Mouse (Mus musculus) layer of hippocampus, postnatal 14 days (tissue): Measurements from ENCODE around the gene Pcca. TPM values are rescaled to one million over a fixed set of nuclear protein-coding genes. Genes with fewer than 3 reads are reported as not detected.
A peak's percentile ranks its signal among the peaks of the same experiment; 100 is the strongest.

Experiments
- DNase-seq, 2 experiments: peaks; one replicate each; pipeline ENCODE4 v3.0.0; 2021 to 2022; ENCODE audit warnings: low spot score in 2 of 2, mixed read lengths in 1 of 2
- total RNA-seq, 2 experiments: library from RNA; stranded (reverse); gene quantifications; 2 replicates each; pipeline ENCODE4 v1.2.3; 2021

The Pcca gene
- total RNA-seq, 2 experiments from 2014 or later, result 38.1 to 43.4 TPM

GRCm38 (mm10) chr14:122639168-122639720 is 105.1 kb downstream of the Pcca start:
- no peak for DNase-seq

- no peak for DNase-seq
Measured at GRCm38 (mm10) chr14:122642432-122642831, 108.3 kb downstream of the Pcca start.

DNA sequence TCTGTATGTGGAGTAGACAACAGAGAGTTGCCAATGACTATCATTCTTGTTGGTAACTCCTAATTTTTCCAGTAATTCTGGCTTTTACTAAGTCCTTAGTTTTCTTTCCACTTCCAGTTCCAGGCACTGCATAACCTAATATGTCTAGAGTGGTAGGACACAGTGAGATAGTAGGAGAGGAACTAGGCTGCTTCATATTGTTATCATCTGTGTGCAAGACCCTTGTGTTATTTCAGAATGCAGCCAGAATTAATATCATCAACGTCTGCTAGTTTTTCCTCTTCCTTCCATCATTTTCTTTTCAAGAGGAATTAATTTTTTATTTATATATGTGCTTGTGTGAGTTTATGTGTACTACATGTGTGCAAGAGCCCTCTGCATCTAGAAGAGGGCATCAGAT is 114.1 kb downstream of the Pcca start:
- DNase-seq, result no peak

- DNase-seq, result no peak
Measured at GRCm38 (mm10) chr14:122649336-122649950, 115.3 kb downstream of the Pcca start.

GRCm38 (mm10) chr14:122651681-122652080 is 117.6 kb downstream of the Pcca start:
- no peak for DNase-seq

DNA sequence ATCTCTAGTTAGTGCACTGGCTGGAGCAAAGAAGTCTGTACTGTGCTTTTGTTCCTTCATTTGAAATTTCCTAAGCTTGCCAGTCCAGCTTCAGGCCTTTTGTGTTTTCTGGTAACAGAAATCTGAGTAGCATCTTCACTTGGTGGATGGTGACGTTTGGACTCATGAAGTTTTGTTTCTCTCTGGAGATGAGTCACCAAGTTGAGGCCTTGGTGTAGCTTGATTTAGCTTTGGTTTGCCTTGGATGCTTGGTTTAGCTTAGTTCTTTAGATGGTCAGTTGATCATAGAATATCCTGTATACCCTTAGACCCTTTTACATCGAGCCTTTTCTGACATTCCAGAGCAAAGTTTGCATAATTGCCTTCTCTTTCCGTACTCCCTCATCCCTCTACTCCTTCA is 141.5 kb downstream of the Pcca start:
- DNase-seq, result no peak

DNA sequence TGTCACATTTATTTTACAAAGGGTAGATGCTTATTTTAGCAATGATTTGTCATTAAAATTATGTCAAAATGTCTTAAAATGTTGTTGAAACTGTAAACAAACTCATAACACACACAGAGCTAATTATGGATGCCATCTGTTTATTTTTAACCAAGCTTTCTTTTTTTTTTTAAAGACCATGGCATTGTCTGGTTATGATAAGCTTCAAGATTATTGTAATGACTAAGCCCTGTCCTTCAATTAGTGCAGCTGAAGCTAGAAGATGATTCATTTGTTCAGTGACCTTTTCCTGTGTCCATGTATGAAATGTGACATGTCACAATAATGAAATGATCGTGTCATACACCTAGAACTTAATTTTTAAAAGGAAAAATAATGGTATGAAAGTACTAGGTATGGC is 149.5 kb downstream of the Pcca start:
- DNase-seq, result no peak

DNA sequence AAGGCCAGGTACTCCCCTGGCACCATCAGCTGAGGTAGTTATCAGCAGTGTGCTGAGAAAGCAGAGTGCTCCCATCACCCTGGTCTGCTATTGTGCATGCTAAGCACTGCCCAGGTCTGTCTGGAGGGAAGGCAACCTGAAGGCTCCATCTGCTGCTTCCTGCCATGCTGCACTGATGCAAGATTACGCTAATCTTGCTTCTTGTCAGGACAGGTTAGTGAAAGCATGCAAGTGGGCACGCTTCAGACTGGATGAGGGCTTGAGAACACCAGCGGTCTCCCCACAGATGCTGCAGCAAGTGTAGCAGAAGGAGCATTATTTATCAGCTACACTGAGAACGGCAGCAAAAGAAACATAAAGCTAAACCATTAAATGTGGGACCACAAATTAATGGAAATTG is 150.1 kb downstream of the Pcca start:
- DNase-seq, result no peak

- no peak for DNase-seq
Measured at GRCm38 (mm10) chr14:122684811-122685210, 150.7 kb downstream of the Pcca start.

GRCm38 (mm10) chr14:122687398-122687797 is 153.3 kb downstream of the Pcca start:
- no peak for DNase-seq

DNA sequence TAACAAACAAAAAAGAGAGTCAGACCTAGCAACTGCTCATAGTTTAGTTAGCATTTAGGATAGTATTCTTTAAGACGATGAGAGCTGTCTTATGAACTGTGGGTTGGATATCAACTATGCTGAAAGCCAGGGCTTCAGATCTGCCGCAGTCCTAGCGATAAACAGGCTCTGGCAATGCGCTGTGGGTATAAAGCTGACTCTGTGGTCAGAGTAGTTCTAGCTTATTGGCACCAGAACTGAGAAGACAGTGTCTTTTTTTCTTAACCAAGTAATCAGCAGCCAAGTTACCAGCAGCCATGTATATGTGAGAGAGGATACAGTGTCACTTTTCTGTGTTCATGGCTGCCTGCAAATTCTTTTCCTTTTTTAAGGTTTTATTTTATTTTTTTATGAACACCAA is 154.3 kb downstream of the Pcca start:
- DNase-seq, result no peak

GRCm38 (mm10) chr14:122689136-122689815 is 155.2 kb downstream of the Pcca start:
- DNase-seq, result peak in 1 of 2 experiments; percentile 13

DNA sequence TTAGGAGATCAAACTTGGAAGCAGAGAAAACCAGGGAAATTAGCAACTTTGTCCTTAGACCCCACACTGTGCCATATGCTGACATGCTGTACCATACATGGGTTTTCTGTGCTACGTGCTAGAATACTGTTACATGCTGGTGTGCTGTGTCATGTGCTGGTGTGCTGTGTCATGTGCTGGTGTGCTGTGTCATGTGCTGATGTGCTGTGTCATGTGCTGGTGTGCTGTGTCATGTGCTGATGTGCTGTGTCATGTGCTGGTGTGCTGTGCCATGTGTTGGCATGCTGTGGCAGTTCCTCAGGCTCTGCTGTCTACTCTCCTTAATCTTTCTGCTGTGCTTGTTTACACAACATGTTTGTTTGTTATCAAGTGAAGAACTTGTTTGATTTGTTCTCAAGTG is 157.4 kb downstream of the Pcca start:
- no peak for DNase-seq

DNA sequence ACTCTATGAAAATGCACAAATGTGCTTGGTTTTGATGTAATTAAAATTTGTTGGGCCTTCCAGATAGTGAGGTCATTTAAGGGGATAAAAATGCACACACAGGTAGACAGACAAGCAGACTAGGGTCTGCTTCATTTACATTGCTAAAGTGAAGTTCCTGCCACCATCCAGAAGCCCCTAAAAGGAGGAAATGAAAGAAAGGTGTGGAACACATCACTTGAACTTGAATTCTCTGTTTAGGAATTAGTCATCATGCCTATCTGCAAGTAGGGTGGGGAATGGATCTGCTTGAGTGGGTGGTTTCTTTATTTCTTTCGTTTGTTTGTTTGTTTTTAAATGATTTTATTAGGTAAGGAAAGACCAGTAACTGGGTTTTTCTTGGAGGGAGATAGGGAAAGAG is 166.2 kb downstream of the Pcca start:
- DNase-seq, result no peak

DNA sequence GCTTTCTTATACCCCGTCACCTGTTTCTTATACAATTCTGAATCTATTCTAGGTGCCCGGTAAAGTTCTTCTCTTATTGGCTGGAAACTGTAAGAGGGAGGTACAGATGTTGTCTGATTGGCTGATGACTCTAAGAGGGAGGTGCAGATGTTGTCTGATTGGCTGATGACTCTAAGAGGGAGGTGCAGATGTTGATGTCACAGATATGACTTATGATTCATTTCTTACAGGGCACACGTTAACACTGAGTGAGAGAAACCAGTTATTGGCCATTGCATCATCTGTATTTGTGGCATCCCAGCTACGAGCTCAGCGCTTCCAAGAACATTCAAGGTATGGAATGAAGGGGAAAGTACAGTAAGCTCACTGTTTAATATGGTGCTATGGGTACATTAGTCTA is 179.7 kb downstream of the Pcca start:
- no peak for DNase-seq

DNA sequence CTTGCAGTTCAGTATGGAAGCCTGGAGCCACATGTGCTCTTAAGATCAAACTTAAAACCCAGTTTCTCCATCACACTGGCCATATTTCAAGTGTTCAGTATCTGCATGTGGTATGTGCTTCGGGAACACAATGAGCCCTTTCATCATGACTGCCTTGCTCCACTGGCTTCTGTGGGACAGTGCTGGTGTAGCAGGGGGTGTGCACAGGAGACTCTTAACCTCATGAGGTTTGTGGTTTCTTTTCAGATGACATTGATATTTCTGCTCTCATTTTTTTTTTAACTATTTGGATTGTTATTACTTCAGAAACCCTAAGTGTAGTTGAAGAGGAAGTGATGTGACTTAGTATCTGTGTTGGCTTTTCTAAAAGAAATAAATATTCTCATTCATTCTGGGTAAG is 180.8 kb downstream of the Pcca start:
- DNase-seq, result no peak

GRCm38 (mm10) chr14:122716057-122716456 is 181.9 kb downstream of the Pcca start:
- DNase-seq, result no peak

- no peak for DNase-seq
Measured at GRCm38 (mm10) chr14:122719496-122720080, 185.5 kb downstream of the Pcca start.

GRCm38 (mm10) chr14:122720989-122721388 is 186.9 kb downstream of the Pcca start:
- DNase-seq, result peak; percentile 33 to 78

DNA sequence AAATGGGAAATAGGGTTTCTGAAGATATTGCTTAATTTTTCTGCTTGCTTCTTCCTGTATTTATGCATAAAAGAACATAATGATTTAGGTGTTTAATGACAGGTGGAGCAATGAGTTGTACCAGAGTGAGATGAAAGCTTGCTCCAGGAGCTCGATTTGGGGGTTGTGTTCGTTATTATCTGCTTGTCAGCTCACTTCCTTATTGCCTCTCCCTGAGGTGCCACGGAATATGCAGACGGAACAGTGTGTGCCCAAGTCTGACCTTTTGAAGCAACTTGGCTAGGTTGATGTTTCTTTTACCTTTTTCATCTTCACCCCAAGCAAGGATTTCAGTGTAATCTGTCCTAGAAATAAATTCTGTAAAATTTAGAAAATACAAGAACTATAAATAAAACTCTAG is 187.6 kb downstream of the Pcca start:
- no peak for DNase-seq

DNA sequence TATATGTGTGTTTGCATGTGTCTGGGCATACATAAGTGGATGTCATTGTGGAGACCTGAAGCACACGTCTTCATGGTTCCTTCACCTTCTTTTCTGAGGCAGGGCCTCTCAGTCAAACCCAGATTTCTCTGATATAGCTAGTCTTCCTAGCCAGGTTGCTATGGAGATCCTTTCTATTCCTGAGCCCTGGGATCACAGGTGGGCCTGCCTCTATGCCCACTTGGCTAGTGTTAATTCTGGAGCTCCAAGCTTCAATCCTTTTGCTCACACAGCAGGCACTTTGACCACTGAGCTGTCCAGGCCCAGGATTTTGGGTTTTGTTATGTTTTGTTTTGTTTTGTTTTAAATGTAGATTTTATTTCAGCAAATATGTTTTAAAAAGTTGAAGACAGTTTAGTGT is 192.3 kb downstream of the Pcca start:
- DNase-seq, result no peak

DNA sequence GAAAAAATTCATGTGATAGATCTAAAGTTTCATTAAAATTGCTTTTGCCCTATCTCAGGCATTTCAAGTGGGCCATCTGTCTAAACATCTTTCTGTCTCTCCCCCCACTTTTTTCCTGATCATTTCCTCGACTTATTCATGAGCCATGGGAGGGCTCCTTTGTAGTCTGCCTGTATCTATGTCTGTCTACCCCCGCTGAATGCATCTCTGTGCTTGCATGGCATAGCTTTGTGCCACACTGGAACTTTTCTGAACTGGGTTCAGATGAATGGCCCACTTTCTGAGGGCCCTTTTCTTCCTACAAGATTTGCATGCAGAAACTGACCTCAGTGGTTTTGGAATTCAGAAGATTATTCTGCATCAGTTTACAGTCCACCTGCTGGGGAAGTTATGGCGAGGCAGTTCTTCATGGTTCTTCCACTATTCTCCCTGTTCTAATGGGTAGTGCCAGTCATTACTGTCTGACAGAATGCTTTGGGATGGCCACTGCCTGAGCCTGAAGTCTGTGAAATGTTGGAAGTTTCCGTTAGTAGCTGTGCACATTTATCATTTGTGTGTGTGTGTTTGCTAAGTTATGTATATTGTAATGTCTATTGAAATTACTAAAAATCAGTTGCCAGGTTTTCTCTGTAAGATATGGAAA is 195.4 kb downstream of the Pcca start:
- no peak for DNase-seq
